Mouse (Mus musculus): Measurements from ENCODE around the gene Dedd. TPM values are rescaled to one million over a fixed set of nuclear protein-coding genes. Genes with fewer than 3 reads are reported as not detected.
A peak's percentile ranks its signal among the peaks of the same experiment; 100 is the strongest.

The Dedd gene
- polyA plus RNA-seq (2012; rRNA removed) = 24.5 and 40.7 TPM in 2 replicates

DNA sequence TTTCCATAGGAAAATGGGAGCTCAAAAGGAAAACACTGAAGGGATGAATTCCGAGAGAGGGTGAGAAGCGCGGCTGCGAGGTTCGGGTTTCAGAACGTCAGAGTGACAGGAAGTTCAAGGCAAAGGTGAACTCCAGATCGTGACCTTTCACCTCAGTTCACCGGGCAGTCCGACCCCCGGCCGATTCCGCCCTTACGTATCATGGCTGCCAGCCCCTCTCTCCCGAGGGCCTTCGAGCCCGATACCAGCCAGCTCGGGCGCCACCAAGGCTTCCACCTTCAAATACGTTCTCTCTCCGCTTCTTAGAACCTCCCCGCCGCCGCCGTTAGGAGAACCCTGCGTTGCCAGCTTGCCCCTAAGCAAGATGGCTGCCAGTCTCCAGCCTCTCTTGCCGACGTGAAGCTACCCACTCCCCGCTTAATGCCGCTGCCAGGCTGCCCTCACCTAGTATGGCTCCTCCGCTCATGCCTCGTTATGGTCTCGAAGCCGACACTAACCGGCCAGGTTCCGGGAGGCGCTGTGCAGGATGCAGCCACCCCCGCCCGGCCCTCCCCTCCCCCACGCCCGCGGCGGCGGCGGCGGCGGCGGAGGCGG, at the start of gene Dedd:
TSS of gene Dedd (plus strand) at position 307 of the 594 bp plus-strand sequence.
- TF ChIP-seq POLR2A (IDR thresholded peaks at IDR 0.05; ENCODE audit: low read depth, low read length) = peak; percentile 23
- no peak for TF ChIP-seq CTCF (IDR thresholded peaks at IDR 0.05; ENCODE audit: extremely low read depth, insufficient read length, insufficient replicate concordance, low read depth, low read length)
- peak within 1 kb of the TSS; percentile 99 for H3K27ac ChIP-seq (ENCODE audit: insufficient read depth, low read depth, low read length)
- under 1% methylated on average over 48 of the region's 48 CpGs for WGBS
- H3K27me3 ChIP-seq (ENCODE audit: control insufficient read depth, insufficient read depth, low read length) = no peaks in the 10 kb centered on the region
- H3K4me1 ChIP-seq (ENCODE audit: control insufficient read depth, insufficient read depth, insufficient read length, low read length) = peaks cover 9% of the 10 kb centered on the region; the same call in 1 of the 2 replicates
- H3K4me3 ChIP-seq (ENCODE audit: low read depth, low read length) = peak within 1 kb of the TSS; percentile 92
- no peaks in the 10 kb centered on the region for H3K36me3 ChIP-seq (ENCODE audit: control insufficient read depth, insufficient read depth, low read length)

- peak overlapping the region; percentile 72 for H3K4me3 ChIP-seq (ENCODE audit: low read depth, low read length)
- H3K27ac ChIP-seq (ENCODE audit: insufficient read depth, low read depth, low read length) = no peak overlapping the region
- WGBS = 90% methylated on average over 5 of the region's 5 CpGs
Measured at GRCm38 (mm10) chr1:171279721-171280120, 49.2 kb upstream of the Dedd start.

DNA sequence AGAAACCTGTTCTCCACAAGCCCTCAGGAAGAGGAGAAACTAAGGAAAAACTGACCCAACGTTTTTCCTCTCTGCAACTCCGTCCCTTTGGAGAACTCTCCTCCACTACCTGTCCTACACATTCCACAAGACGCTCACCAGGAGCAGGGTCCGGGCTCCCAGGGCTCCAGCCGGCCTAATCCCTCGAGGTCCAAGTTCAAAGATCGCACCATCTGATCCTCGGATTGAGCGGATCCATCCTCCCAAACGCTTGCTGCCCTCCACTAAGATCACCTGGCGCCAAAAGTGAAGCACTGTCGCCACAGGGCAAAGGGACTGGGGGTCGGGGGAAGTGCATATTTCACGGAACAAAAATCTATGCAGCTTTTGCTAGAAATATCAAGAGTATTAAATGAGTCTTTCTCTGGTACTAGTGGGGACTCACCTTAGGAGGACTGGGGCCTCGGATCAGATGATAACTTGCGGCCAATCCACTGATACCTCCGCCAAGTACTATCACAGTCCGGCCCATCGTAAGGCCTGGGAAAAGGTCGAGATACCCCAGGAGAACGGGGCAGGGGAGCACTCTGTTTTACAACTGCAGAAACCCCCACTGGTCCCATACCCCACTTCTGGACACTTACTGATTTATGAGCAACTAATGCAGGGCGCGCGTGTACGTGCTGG, 48.6 kb upstream of the Dedd start:
- peaks cover 3% of the 10 kb centered on the region; the same call in 1 of the 2 replicates for H3K4me1 ChIP-seq (ENCODE audit: control insufficient read depth, insufficient read depth, insufficient read length, low read length)
- 2% methylated on average over 25 of the region's 25 CpGs for WGBS
- TF ChIP-seq CTCF (IDR thresholded peaks at IDR 0.05; ENCODE audit: extremely low read depth, insufficient read length, insufficient replicate concordance, low read depth, low read length) = no peak
- TF ChIP-seq POLR2A (IDR thresholded peaks at IDR 0.05; ENCODE audit: low read depth, low read length) = no peak
- peak overlapping the region; percentile 10; the same call in 1 of the 2 replicates for H3K27ac ChIP-seq (ENCODE audit: insufficient read depth, low read depth, low read length)
- no peaks in the 10 kb centered on the region for H3K27me3 ChIP-seq (ENCODE audit: control insufficient read depth, insufficient read depth, low read length)
- H3K36me3 ChIP-seq (ENCODE audit: control insufficient read depth, insufficient read depth, low read length) = peaks cover 37% of the 10 kb centered on the region
- H3K4me3 ChIP-seq (ENCODE audit: low read depth, low read length) = peak overlapping the region; percentile 72

More at GRCm38 (mm10) chr1:171279721-171280120, 49.2 kb upstream of the Dedd start:
- TF ChIP-seq CTCF (IDR thresholded peaks at IDR 0.05; ENCODE audit: extremely low read depth, insufficient read length, insufficient replicate concordance, low read depth, low read length) (no peak), POLR2A (IDR thresholded peaks at IDR 0.05; ENCODE audit: low read depth, low read length) (no peak)
- Histone ChIP-seq H3K4me1 (ENCODE audit: control insufficient read depth, insufficient read depth, insufficient read length, low read length) (peaks cover 3% of the 10 kb centered on the region; the same call in 1 of the 2 replicates), H3K36me3 (ENCODE audit: control insufficient read depth, insufficient read depth, low read length) (peaks cover 40% of the 10 kb centered on the region), H3K27me3 (ENCODE audit: control insufficient read depth, insufficient read depth, low read length) (no peaks in the 10 kb centered on the region)

- peaks cover 30% of the 10 kb centered on the region for H3K36me3 ChIP-seq (ENCODE audit: control insufficient read depth, insufficient read depth, low read length)
- under 1% methylated on average over 26 of the region's 26 CpGs for WGBS
- H3K27ac ChIP-seq (ENCODE audit: insufficient read depth, low read depth, low read length) = peak within 1 kb of the TSS; percentile 75
- TF ChIP-seq CTCF (IDR thresholded peaks at IDR 0.05; ENCODE audit: extremely low read depth, insufficient read length, insufficient replicate concordance, low read depth, low read length) (no peak), POLR2A (IDR thresholded peaks at IDR 0.05; ENCODE audit: low read depth, low read length) (peak; percentile 13; the same call in 1 of the 2 replicates)
- peaks cover 3% of the 10 kb centered on the region; the same call in 1 of the 2 replicates for H3K4me1 ChIP-seq (ENCODE audit: control insufficient read depth, insufficient read depth, insufficient read length, low read length)
- H3K27me3 ChIP-seq (ENCODE audit: control insufficient read depth, insufficient read depth, low read length) = no peaks in the 10 kb centered on the region
- peak within 1 kb of the TSS; percentile 72 for H3K4me3 ChIP-seq (ENCODE audit: low read depth, low read length)
Measured at GRCm38 (mm10) chr1:171280916-171281527, 47.9 kb upstream of the Dedd start, which contains the start of gene Ppox. TSS of gene Ppox (minus strand) at chr1:171281186.

- Histone ChIP-seq H3K4me3 (ENCODE audit: low read depth, low read length) (peak overlapping the region; percentile 72), H3K4me1 (ENCODE audit: control insufficient read depth, insufficient read depth, insufficient read length, low read length) (peaks cover 5% of the 10 kb centered on the region), H3K27ac (ENCODE audit: insufficient read depth, low read depth, low read length) (peak overlapping the region; percentile 75), H3K36me3 (ENCODE audit: control insufficient read depth, insufficient read depth, low read length) (peaks cover 25% of the 10 kb centered on the region), H3K27me3 (ENCODE audit: control insufficient read depth, insufficient read depth, low read length) (no peaks in the 10 kb centered on the region)
- TF ChIP-seq CTCF (IDR thresholded peaks at IDR 0.05; ENCODE audit: extremely low read depth, insufficient read length, insufficient replicate concordance, low read depth, low read length) (peak; percentile 83; the same call in 1 of the 2 replicates), POLR2A (IDR thresholded peaks at IDR 0.05; ENCODE audit: low read depth, low read length) (no peak)
- WGBS = under 1% methylated on average over 10 of the region's 10 CpGs
Measured at GRCm38 (mm10) chr1:171281528-171281923, 47.4 kb upstream of the Dedd start.

- H3K4me1 ChIP-seq (ENCODE audit: control insufficient read depth, insufficient read depth, insufficient read length, low read length) = peaks cover 5% of the 10 kb centered on the region
- TF ChIP-seq CTCF (IDR thresholded peaks at IDR 0.05; ENCODE audit: extremely low read depth, insufficient read length, insufficient replicate concordance, low read depth, low read length) = no peak
- no peak for TF ChIP-seq POLR2A (IDR thresholded peaks at IDR 0.05; ENCODE audit: low read depth, low read length)
- no peak overlapping the region for H3K4me3 ChIP-seq (ENCODE audit: low read depth, low read length)
- H3K36me3 ChIP-seq (ENCODE audit: control insufficient read depth, insufficient read depth, low read length) = peaks cover 18% of the 10 kb centered on the region
- no peak overlapping the region for H3K27ac ChIP-seq (ENCODE audit: insufficient read depth, low read depth, low read length)
- no peaks in the 10 kb centered on the region for H3K27me3 ChIP-seq (ENCODE audit: control insufficient read depth, insufficient read depth, low read length)
- 68% methylated on average over 18 of the region's 18 CpGs for WGBS
Measured at GRCm38 (mm10) chr1:171282086-171282805, 46.7 kb upstream of the Dedd start.
